Mouse (Mus musculus): ENCODE measurements at regions not wholly inside any gene's neighbourhood (a gene's known extent, or its start where the extent isn't known, plus 50 kb on each side); places are given as distances from the start of the nearest gene placed in this dataset.

DNA sequence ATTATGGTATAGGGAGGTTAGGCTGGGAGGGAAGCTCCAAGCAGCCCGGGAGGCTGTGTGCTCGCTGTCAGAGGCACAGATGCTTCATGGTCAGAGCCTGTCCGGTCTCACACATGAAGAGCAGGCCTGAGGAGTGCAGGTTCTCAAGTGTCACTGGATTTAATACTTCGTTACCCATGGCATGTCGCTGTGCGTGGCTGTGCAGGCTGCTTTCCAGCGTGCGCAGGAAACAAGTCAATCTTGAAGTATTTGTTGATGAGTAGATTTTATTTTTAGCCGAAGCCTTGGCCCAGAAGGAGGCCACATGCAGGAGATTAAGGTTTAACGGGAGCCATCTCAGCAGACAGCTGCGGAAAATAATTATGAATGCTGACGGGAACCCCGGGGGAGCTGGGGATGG lies 130.3 kb upstream of the Twist2 start:
- WGBS = 83% methylated on average over 13 of the region's 13 CpGs
- no peaks in the 10 kb centered on the region for H3K36me3 ChIP-seq (ENCODE audit: control insufficient read depth, insufficient read depth, low read length)
- H3K4me1 ChIP-seq (ENCODE audit: control insufficient read depth, insufficient read depth, insufficient read length) = no peaks in the 10 kb centered on the region
- TF ChIP-seq CTCF (IDR thresholded peaks at IDR 0.05; ENCODE audit: extremely low read depth, insufficient read depth, insufficient read length, insufficient replicate concordance) (no peak), POLR2A (IDR thresholded peaks at IDR 0.05; ENCODE audit: low read depth, low read length) (no peak)
- DNase-seq (ENCODE audit: low read depth in 1 of 2, low spot score in 2 of 2) = no peak
- no peaks in the 10 kb centered on the region for H3K27me3 ChIP-seq (ENCODE audit: control insufficient read depth, insufficient read depth, low read length)
- H3K4me3 ChIP-seq (ENCODE audit: extremely low read depth, insufficient read depth, insufficient read length) = no peak overlapping the region
- no peak overlapping the region for H3K27ac ChIP-seq (ENCODE audit: insufficient read depth, low read length)

- no peaks in the 10 kb centered on the region for H3K4me1 ChIP-seq (ENCODE audit: control insufficient read depth, insufficient read depth, insufficient read length)
Observed at GRCm38 (mm10) chr1:91674082-91674655, 127.1 kb upstream of the Twist2 start.

GRCm38 (mm10) chr1:91677062-91677461 lies 124.2 kb upstream of the Twist2 start:
- Histone ChIP-seq H3K27ac (ENCODE audit: insufficient read depth, low read length) (no peak overlapping the region), H3K36me3 (ENCODE audit: control insufficient read depth, insufficient read depth, low read length) (no peaks in the 10 kb centered on the region), H3K27me3 (ENCODE audit: control insufficient read depth, insufficient read depth, low read length) (no peaks in the 10 kb centered on the region), H3K4me1 (ENCODE audit: control insufficient read depth, insufficient read depth, insufficient read length) (no peaks in the 10 kb centered on the region), H3K4me3 (ENCODE audit: extremely low read depth, insufficient read depth, insufficient read length) (no peak overlapping the region)
- no peak for DNase-seq (ENCODE audit: low read depth in 1 of 2, low spot score in 2 of 2)
- WGBS = 86% methylated on average over 3 of the region's 3 CpGs
- TF ChIP-seq POLR2A (IDR thresholded peaks at IDR 0.05; ENCODE audit: low read depth, low read length) = no peak
- TF ChIP-seq CTCF (IDR thresholded peaks at IDR 0.05; ENCODE audit: extremely low read depth, insufficient read depth, insufficient read length, insufficient replicate concordance) = no peak

More at GRCm38 (mm10) chr1:91674082-91674655, 127.1 kb upstream of the Twist2 start:
- Histone ChIP-seq H3K4me3 (ENCODE audit: extremely low read depth, insufficient read depth, insufficient read length) (no peak overlapping the region), H3K27ac (ENCODE audit: insufficient read depth, low read length) (no peak overlapping the region), H3K36me3 (ENCODE audit: control insufficient read depth, insufficient read depth, low read length) (no peaks in the 10 kb centered on the region), H3K27me3 (ENCODE audit: control insufficient read depth, insufficient read depth, low read length) (no peaks in the 10 kb centered on the region)
- no peak for DNase-seq (ENCODE audit: low read depth in 1 of 2, low spot score in 2 of 2)
- WGBS = 84% methylated on average over 6 of the region's 6 CpGs
- TF ChIP-seq POLR2A (IDR thresholded peaks at IDR 0.05; ENCODE audit: low read depth, low read length) (no peak), CTCF (IDR thresholded peaks at IDR 0.05; ENCODE audit: extremely low read depth, insufficient read depth, insufficient read length, insufficient replicate concordance) (no peak)

- TF ChIP-seq CTCF (IDR thresholded peaks at IDR 0.05; ENCODE audit: extremely low read depth, insufficient read depth, insufficient read length, insufficient replicate concordance) = no peak
- TF ChIP-seq POLR2A (IDR thresholded peaks at IDR 0.05; ENCODE audit: low read depth, low read length) = no peak
- DNase-seq (ENCODE audit: low read depth in 1 of 2, low spot score in 2 of 2) = no peak
- Histone ChIP-seq H3K4me3 (ENCODE audit: extremely low read depth, insufficient read depth, insufficient read length) (no peak overlapping the region), H3K36me3 (ENCODE audit: control insufficient read depth, insufficient read depth, low read length) (no peaks in the 10 kb centered on the region), H3K4me1 (ENCODE audit: control insufficient read depth, insufficient read depth, insufficient read length) (no peaks in the 10 kb centered on the region), H3K27me3 (ENCODE audit: control insufficient read depth, insufficient read depth, low read length) (no peaks in the 10 kb centered on the region), H3K27ac (ENCODE audit: insufficient read depth, low read length) (no peak overlapping the region)
- 45% methylated on average over 4 of the region's 4 CpGs for WGBS
Observed at GRCm38 (mm10) chr1:91678789-91679188, 122.5 kb upstream of the Twist2 start.

- Histone ChIP-seq H3K27me3 (ENCODE audit: control insufficient read depth, insufficient read depth, low read length) (no peaks in the 10 kb centered on the region), H3K4me1 (ENCODE audit: control insufficient read depth, insufficient read depth, insufficient read length) (no peaks in the 10 kb centered on the region), H3K27ac (ENCODE audit: insufficient read depth, low read length) (no peak overlapping the region), H3K36me3 (ENCODE audit: control insufficient read depth, insufficient read depth, low read length) (no peaks in the 10 kb centered on the region), H3K4me3 (ENCODE audit: extremely low read depth, insufficient read depth, insufficient read length) (no peak overlapping the region)
- WGBS = 80% methylated on average over 9 of the region's 9 CpGs
- no peak for DNase-seq (ENCODE audit: low read depth in 1 of 2, low spot score in 2 of 2)
- TF ChIP-seq POLR2A (IDR thresholded peaks at IDR 0.05; ENCODE audit: low read depth, low read length) (no peak), CTCF (IDR thresholded peaks at IDR 0.05; ENCODE audit: extremely low read depth, insufficient read depth, insufficient read length, insufficient replicate concordance) (no peak)
Observed at GRCm38 (mm10) chr1:91685031-91685430, 116.2 kb upstream of the Twist2 start.

- WGBS = 84% methylated on average over 6 of the region's 6 CpGs
- DNase-seq (ENCODE audit: low read depth in 1 of 2, low spot score in 2 of 2) = no peak
- Histone ChIP-seq H3K4me1 (ENCODE audit: control insufficient read depth, insufficient read depth, insufficient read length) (no peaks in the 10 kb centered on the region), H3K36me3 (ENCODE audit: control insufficient read depth, insufficient read depth, low read length) (no peaks in the 10 kb centered on the region), H3K4me3 (ENCODE audit: extremely low read depth, insufficient read depth, insufficient read length) (no peak overlapping the region), H3K27me3 (ENCODE audit: control insufficient read depth, insufficient read depth, low read length) (no peaks in the 10 kb centered on the region), H3K27ac (ENCODE audit: insufficient read depth, low read length) (no peak overlapping the region)
- TF ChIP-seq CTCF (IDR thresholded peaks at IDR 0.05; ENCODE audit: extremely low read depth, insufficient read depth, insufficient read length, insufficient replicate concordance) = no peak
- no peak for TF ChIP-seq POLR2A (IDR thresholded peaks at IDR 0.05; ENCODE audit: low read depth, low read length)
Observed at GRCm38 (mm10) chr1:91685789-91686188, 115.5 kb upstream of the Twist2 start.

GRCm38 (mm10) chr1:91691601-91692000 lies 109.7 kb upstream of the Twist2 start:
- H3K4me3 ChIP-seq (ENCODE audit: extremely low read depth, insufficient read depth, insufficient read length) = no peak overlapping the region
- DNase-seq (ENCODE audit: low read depth in 1 of 2, low spot score in 2 of 2) = no peak
- H3K4me1 ChIP-seq (ENCODE audit: control insufficient read depth, insufficient read depth, insufficient read length) = no peaks in the 10 kb centered on the region
- H3K27me3 ChIP-seq (ENCODE audit: control insufficient read depth, insufficient read depth, low read length) = no peaks in the 10 kb centered on the region
- H3K36me3 ChIP-seq (ENCODE audit: control insufficient read depth, insufficient read depth, low read length) = no peaks in the 10 kb centered on the region
- TF ChIP-seq POLR2A (IDR thresholded peaks at IDR 0.05; ENCODE audit: low read depth, low read length) (no peak), CTCF (IDR thresholded peaks at IDR 0.05; ENCODE audit: extremely low read depth, insufficient read depth, insufficient read length, insufficient replicate concordance) (no peak)
- H3K27ac ChIP-seq (ENCODE audit: insufficient read depth, low read length) = no peak overlapping the region
- WGBS = 82% methylated on average over 1 of the region's 1 CpGs
